Mouse (Mus musculus) thymus, adult 2 months (tissue): ENCODE results near the gene Lrp1.

Experiments used
- CTCF ChIP-seq: fragments of 200-500 bp; IDR thresholded peaks from 2 replicates; pipeline ENCODE4 v1.5.1; 2012; ENCODE audit warnings: mild to moderate bottlenecking, control low read depth, low read length, moderate library complexity, borderline replicate concordance; ENCODE audit not compliant: control insufficient read depth, poor library complexity, insufficient read depth; ENCODE audit errors: extremely low read depth
- POLR2A ChIP-seq: fragments of 200-500 bp; IDR thresholded peaks from 2 replicates; pipeline ENCODE4 v1.6.1; 2012; ENCODE audit warnings: mild to moderate bottlenecking, low read length, control low read depth, moderate library complexity; ENCODE audit not compliant: control insufficient read depth, poor library complexity, insufficient read depth; ENCODE audit errors: extremely low read depth

GRCm38 (mm10) chr10:127527481-127527880 is 93.5 kb downstream of the Lrp1 start:
- TF ChIP-seq CTCF (no peak), POLR2A (no peak)
